7 mouse cellular contexts compared by ENCODE assay signal in genomic region chr7:93080731-93081430, GRCm38 (mm10). TPM values are rescaled to one million over a fixed set of nuclear protein-coding genes. Genes with fewer than 3 reads are reported as not detected.
DNase-seq lines count a peak whose midpoint lies in the region; ATAC-seq and TF ChIP-seq lines count a peak whose summit lies in the region.

No protein-coding gene starts in this region.

- H3K27ac ChIP-seq in lung, embryonic 15.5 days, result no peak overlapping the region
- H3K27ac ChIP-seq in cortical plate, adult 2 months (ENCODE audit: insufficient read depth, low read length), result peak overlapping the region; percentile 69
- no peak overlapping the region for H3K27ac ChIP-seq in heart, embryonic 15.5 days
- H3K27ac ChIP-seq in liver, embryonic 16.5 days (ENCODE audit: low read length), result no peak overlapping the region

- H3K9me3 ChIP-seq in lung, embryonic 15.5 days, result no peaks in the 10 kb centered on the region
- H3K9me3 ChIP-seq in heart, embryonic 15.5 days (replicated peaks), result no peaks in the 10 kb centered on the region
- H3K9me3 ChIP-seq in liver, embryonic 16.5 days (replicated peaks; ENCODE audit: control insufficient read depth, low read length), result no peaks in the 10 kb centered on the region

- peak overlapping the region; percentile 44 for H3K9ac ChIP-seq in lung, embryonic 15.5 days
- H3K9ac ChIP-seq in heart, embryonic 15.5 days, result peak overlapping the region; percentile 53
- H3K9ac ChIP-seq in liver, embryonic 16.5 days (ENCODE audit: low read depth, low read length), result no peak overlapping the region

- no peak for DNase-seq in lung, adult 18-20 months
- peak; percentile 5 for DNase-seq in testis, postnatal 14 days (ENCODE audit: low spot score)

- peaks cover 25% of the 10 kb centered on the region for H3K27me3 ChIP-seq in lung, embryonic 15.5 days
- peaks cover 50% of the 10 kb centered on the region for H3K27me3 ChIP-seq in heart, embryonic 15.5 days
- H3K27me3 ChIP-seq in liver, embryonic 16.5 days (ENCODE audit: control insufficient read depth, insufficient read depth, low read depth, low read length), result peaks cover 35% of the 10 kb centered on the region

- H3K4me1 ChIP-seq in lung, embryonic 15.5 days, result peaks cover 17% of the 10 kb centered on the region
- no peaks in the 10 kb centered on the region for H3K4me1 ChIP-seq in cortical plate, adult 2 months (ENCODE audit: control insufficient read depth, insufficient read depth, low read length)
- H3K4me1 ChIP-seq in heart, embryonic 15.5 days (replicated peaks), result peaks cover 14% of the 10 kb centered on the region
- H3K4me1 ChIP-seq in liver, embryonic 16.5 days (ENCODE audit: control insufficient read depth, low read depth, low read length), result no peaks in the 10 kb centered on the region

- TF ChIP-seq POLR2A in cortical plate, adult 2 months (IDR thresholded peaks at IDR 0.05; ENCODE audit: extremely low read depth, insufficient read depth, low read length), result no peak

- H3K4me3 ChIP-seq in lung, embryonic 15.5 days, result peak overlapping the region; percentile 59
- peak overlapping the region; percentile 45 for H3K4me3 ChIP-seq in cortical plate, adult 2 months (ENCODE audit: insufficient read depth, low read length)
- H3K4me3 ChIP-seq in heart, embryonic 15.5 days, result peak overlapping the region; percentile 60
- H3K4me3 ChIP-seq in liver, embryonic 16.5 days (ENCODE audit: low read depth, low read length), result peak overlapping the region; percentile 48

- peak overlapping the region; percentile 90 for H3K4me2 ChIP-seq in lung, embryonic 15.5 days
- peak overlapping the region; percentile 87 for H3K4me2 ChIP-seq in heart, embryonic 15.5 days
- peak overlapping the region; percentile 59 for H3K4me2 ChIP-seq in liver, embryonic 16.5 days (ENCODE audit: low read depth, low read length)

- TF ChIP-seq CTCF in cortical plate, adult 2 months (IDR thresholded peaks at IDR 0.05; ENCODE audit: extremely low read depth, insufficient read depth, low read length), result no peak

- whole genome bisulfite sequencing in lung, embryonic 15.5 days, result under 1% methylated on average over 45 of the region's 45 CpGs
- WGBS in heart, embryonic 15.5 days, result 1% methylated on average over 45 of the region's 45 CpGs
- WGBS in liver, embryonic 16.5 days (ENCODE audit: insufficient replicate concordance), result under 1% methylated on average over 45 of the region's 45 CpGs

- ATAC-seq in lung, embryonic 15.5 days (ENCODE audit: borderline replicate concordance, extremely low read depth, low FRiP score, low TSS enrichment), result peak; percentile 13; the same call in 1 of the 2 replicates
- ATAC-seq in heart, embryonic 15.5 days (replicated peaks; ENCODE audit: insufficient number of reproducible peaks, insufficient read depth, low FRiP score, low read depth), result no peak
- no peak for ATAC-seq in liver, embryonic 16.5 days (ENCODE audit: low read depth)
- ATAC-seq in CD4-positive, CD25-positive, alpha-beta regulatory T cell, adult 4 months, result no peak

- no peaks in the 10 kb centered on the region for H3K36me3 ChIP-seq in lung, embryonic 15.5 days
- no peaks in the 10 kb centered on the region for H3K36me3 ChIP-seq in heart, embryonic 15.5 days
- H3K36me3 ChIP-seq in liver, embryonic 16.5 days (ENCODE audit: control insufficient read depth, insufficient read depth), result no peaks in the 10 kb centered on the region

RNA-seq across cellular contexts. Expression of gene Fam181b, which starts 1.2 kb away (rescaled TPM):
- 8.7 and 9.7 TPM in 2 replicates for polyA plus RNA-seq in lung, embryonic 15.5 days (2015; fragmentation: Nextera tagmentation; extraction: Ambion mirVana)
- 18.5 and 21.8 TPM in 2 replicates for polyA plus RNA-seq in cortical plate, adult 2 months (2012; rRNA removed)
- polyA plus RNA-seq in heart, embryonic 15.5 days (2015; fragmentation: Nextera tagmentation; extraction: Ambion mirVana), result 3.1 and 4.5 TPM in 2 replicates
- 0.09 TPM in 1 of 2 replicates, not detected in the other for polyA plus RNA-seq in liver, embryonic 16.5 days (2015; fragmentation: Nextera tagmentation; extraction: Ambion mirVana)
- not detected for polyA plus RNA-seq in CD4-positive, CD25-positive, alpha-beta regulatory T cell, adult 4 months (2017; shearing (Covaris generic))
